Mouse (Mus musculus) CH12F3 (cell line): ENCODE results near the gene Rps21.
"Not testable (repeated sequence)": the region's sequence is repeated elsewhere in the genome, so short reads cannot be mapped to it uniquely, and the experiment has no call there.

ENCODE experiments used
- in situ Hi-C: fragments of 300-500 bp; cut with MboI; formaldehyde crosslinking; loops from 2 replicates; pipeline ENCODE4 v1.14.3; 2020; ENCODE audit warnings: low sequenced_read_pairs

Rps21 gene

DNA sequence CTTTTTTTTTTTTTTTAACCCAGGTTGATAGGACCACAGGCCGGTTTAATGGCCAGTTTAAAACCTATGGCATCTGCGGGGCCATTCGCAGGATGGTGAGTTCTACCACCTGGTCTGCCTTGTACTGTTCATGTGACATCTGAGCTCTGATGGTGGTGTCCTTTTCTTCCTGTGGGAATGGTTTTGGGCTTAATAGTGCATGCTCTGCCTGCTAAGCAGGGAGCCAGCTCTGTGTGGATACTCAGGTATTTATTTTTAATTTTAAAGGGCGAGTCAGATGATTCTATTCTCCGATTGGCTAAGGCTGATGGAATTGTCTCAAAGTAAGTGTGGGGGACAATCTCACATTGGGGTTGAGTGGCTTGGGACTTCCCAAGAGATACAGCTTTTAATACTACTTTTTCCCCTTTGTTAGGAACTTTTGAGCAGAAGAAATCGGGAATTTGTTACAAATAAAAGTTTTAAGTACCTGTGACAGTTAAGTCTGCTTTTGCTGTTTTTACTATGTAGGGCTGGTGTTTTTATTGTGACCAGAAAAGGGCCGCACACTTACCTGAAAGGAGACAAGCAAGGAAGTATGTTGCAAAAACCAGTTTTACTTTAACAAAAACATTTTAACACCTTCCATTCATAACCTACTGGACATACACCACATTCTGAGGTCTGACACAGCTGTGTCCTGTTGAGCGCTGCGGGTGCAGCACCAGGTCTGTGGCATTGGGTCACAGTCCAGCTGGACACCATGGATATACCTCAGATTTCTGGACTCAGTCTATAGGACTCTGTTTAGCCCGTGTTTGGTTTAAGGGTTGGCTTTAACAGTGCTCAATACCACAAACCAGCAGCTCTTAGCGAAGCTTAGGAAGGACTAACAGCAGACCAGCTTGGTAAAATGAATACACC lies 1.0 kb downstream of the Rps21 start:
- in situ Hi-C loops, result no loop called here

DNA sequence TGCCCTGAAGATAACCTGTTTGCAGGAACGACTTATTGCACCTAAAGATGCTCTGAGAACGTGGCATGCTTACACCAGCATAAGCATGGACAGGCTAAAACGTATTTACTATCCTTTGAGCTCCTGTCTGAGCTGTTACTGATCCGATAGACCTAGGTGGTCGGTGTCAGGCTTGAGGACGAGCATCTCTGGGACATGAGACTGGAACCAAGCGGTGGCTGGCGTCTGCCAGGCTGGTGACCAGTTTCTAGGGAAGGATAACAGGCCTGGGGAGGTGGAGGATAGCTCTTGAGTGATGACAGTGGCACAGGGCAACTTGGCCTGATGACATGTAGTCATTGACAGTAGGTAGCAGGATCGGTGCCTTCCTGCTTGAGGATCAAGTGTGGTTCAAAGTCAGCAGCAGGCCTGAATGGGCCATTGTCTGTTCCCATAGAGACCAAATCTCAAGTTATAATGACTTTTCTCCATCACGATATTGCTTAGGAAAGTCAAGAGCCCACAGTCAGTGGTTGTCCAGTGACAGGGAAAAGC lies 1.8 kb downstream of the Rps21 start:
- in situ Hi-C loops, result not testable (repeated sequence)

DNA sequence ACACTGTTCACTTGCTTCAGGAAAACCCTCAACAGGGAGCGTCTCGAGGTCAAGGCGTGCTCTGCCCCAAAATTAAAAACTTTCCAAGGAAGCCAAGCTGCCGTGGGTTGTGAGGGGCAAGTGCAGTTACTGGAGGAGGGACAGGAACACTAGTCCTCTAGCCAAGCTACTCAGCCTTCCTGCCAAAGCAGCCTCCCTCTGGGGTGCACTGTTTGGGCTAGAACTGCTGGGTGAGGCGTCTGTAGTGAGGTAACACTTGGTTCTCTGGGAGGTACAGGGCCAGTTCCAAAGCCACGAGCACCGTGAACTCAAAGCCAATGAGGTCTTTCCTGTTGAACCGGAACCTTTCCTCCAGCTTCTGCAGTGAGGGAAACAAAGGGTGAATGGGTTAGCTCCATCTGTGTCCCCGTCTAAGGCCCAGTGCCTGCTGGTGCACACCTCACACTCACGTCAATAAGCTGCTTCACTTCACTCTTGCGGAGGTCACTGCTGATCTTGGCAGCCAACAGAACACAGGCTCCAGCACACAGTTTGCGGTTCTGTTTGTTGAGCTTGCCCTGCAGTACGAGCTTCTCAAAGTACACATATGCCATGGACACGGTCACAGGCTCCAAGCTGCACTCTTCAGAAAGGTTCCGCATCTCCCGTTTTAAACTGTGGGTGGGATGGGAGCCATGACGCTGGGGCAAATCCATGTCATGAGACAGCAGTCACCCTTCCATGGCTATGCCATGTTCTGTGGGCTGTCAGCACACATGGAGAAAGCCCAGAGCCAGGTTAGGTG lies 2.8 kb downstream of the Rps21 start:
- in situ Hi-C loops, result not testable (repeated sequence)

DNA sequence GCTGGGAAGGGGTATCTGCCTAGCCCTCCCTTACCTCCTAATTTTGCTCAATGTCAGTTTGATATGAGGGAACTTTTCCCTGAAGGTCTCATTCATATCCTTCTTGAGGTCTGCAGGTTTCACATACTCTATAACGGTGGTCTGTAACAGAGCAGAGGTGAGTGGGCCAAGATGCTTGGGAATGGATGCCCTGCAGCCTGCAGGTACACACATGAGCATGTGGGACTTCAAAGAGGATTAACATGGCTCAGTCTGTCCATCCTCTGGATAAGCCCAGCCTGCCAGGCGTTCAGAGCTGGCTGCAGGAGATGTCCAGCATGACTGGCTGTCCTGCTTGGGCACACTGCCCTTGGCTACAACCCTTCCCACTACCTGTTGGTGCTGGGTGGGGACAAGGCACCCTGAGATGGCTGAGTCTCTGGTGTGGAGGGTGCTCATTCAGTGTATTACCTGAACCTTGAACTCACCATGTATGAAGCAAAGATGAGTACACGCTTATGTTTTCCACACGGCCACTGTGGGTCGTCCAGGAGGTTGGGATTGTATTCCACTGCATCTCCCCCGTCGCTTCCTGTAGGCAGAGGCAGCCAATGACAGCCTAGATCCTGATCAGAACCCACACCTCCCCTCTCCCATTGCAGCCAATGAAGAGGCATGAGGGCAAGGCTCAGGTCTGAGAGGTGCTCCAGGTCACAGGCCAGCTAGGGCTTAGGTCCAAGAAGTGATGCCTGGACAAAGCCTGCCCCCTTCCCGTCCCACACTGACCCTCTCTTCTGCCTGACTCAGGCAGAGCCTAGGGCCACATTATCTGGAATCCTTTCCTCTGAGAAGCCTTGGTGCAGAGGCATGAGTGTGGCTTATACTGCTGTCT lies 3.7 kb downstream of the Rps21 start:
- in situ Hi-C loops, result no loop called here

DNA sequence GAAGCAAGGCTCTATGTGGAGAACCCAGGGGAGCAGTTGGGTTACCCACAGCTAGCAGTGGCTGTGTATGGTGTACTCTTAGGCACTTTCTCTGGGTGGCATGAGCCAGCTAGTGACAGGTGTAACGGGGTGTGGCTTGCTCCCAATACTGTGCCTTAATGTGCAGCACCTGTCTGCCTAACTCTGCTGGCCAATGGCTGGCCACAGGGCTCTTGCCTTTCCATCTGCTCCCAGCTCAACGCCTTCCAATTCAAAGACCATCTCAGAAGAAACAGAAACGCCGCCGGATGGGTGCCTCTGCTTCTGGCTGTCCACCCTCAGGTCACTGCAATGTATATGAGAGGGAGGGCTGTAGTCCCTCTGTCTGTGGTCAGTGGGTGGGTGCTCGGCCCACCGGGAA lies 4.7 kb downstream of the Rps21 start:
- in situ Hi-C loops, result no loop called here

DNA sequence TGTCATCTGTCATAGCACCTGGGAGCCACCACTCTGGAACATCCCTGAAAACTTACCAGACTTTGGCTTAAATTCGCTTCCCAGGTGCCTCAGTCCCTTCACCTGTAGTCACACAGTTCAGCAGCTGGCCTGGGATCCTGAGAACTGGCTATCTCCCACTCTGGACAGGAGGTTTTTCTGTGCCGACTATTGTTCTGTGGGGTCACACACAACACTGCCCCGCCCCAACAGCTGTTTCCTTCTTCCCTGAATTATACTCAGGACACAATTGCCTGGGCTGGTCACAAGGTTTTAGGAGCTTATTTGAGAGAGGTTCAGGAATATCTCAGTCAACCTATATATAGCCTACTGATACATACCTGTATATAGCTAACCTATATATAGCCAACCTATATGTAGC lies 5.3 kb downstream of the Rps21 start:
- in situ Hi-C loops, result no loop called here

DNA sequence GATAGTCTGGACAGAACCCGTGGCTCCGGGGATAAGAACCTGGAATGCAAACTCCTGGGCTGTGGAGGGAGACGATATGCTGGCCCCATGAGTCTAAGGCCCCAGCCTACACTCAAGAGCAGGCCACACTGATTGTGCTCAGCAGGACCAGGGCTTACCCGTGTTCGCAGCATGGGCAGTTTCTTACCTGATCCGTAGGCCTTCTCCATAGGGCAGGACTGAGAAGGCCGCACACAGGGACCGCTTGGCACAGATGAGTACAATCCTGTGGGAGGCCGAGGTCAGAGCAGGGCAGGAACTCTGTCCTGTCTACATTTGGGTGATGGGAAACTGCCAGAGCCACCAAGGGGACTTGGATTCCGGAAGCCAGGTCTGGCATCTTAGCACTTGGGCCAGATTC lies 5.7 kb downstream of the Rps21 start:
- in situ Hi-C loops, result no loop called here

DNA sequence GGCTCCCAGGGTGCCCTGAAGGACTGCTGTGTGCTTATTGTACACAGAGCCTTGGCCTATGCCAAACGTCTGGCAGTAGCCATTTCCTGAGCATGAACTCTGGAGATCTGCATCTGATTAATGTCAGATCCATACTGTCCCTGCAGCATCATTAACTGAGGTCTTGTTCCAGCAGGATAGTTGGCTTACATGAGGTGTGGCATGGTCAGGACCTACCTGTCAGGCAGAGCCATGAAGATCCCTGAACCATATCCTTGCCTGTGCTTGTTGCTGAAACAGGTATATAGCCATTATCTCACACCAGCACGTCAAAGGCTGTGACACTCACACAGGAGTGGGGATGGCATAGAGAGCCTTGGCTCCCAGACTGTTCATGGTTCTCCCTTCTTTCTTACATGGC lies 10.8 kb downstream of the Rps21 start:
- in situ Hi-C loops, result no loop called here

DNA sequence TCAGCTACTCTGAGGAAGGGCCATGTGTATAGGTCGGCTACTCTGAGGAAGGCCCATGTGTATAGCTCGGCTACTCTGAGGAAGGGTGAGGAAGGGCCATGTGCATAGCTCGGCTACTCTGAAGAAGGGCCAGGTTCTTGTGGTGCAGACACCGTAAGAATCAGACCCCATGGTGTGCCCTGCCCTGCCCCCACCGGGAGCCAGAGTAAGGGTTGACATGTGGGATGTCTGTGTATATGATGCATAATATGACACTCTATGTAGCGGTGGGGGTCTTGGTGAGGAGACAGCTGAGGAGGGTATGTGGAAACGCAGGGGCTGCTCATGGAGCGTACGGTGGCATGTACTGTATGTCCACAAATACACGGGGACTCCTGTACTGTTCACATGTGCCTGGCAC lies 12.2 kb downstream of the Rps21 start:
- in situ Hi-C loops, result no loop called here

DNA sequence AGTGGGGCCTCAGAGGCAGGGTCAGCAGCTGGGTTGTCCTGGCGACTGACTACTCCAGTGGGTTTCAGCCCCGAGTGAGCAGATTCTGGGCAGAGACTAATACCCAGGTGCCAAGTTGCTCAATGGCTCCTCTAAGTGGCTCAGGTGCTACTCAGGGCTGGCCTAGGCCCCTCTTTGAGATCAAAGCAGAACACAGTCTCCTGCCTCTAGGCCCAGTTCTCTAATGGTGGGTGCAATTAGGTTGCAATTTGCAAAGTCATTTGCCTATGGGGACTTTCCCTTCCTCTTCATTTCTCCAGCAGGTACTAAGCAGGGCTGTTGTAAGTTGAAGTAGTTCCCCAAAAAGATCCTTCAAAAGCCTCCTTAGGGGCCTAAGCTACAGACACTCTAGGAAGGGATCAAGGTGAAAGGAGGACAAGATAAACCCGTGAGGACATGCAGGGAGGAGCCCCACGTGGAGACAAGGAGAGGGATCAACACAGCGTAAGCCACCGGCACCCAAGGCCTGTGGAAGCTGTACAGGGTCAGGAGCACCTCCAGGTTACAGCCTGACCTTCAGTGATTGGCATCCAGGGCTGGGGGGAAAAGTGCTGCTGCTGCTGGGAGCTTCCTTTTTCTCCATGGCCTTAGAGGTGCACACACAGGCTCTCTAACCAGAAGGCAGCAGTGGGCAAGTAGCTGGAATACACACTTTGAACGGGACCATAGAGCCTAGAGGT lies 13.5 kb downstream of the Rps21 start:
- in situ Hi-C loops, result loop anchor here (5.0 kb wide), 1 partner anchor 72 kb away; no protein-coding TSS in a partner anchor

DNA sequence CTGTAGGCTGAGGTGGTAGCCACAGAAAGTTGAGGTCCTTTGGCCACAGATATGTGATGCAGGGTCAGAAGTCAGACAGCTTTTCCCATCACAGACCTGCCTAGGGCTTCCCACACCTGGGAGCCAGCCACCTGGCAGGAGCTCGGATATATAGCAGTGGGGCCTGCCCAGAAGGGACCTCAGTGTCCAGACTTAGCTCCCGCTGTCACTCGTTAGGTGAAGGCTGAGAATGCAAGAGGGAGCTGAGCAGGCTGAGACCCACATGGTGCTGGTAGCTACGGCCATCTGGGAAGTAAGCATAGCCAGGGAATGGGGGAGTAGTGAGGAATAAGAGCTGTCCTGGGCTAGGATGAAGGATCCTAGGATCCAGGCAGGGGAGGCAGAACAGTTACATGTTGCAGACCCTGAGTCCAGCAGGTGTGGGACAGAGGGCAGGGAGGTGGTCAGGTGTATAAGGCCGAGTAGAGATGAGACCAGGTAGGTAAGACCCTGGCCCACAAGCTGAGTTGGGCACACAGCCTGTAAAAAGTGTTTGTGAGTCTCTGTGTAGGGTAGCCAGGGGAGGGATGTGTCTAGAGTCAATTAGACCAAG lies 14.7 kb downstream of the Rps21 start:
- in situ Hi-C loops, result loop anchor here (5.0 kb wide), 1 partner anchor 70 kb away; no protein-coding TSS in a partner anchor

DNA sequence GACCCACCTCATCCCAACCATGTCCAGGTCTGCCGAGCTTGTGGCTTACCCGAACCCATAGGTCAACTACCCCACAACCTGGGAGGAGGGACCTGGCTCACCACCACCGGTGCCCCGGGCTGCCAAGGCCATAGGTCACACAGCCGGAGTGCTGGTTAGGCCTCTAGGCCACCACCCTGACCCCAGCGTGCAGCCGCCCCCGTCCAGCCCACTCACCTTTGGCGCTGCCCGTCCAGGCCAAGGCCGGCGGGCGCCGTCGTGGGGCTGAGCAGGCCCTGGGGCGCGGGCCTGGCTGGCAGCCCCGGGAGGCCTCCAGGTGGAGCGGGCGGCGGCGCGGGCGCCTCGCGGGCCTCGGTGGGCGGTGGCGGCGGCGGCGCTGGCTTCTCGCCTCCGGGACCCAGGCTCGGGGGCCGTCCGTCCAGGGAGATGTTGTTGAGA lies 15.7 kb downstream of the Rps21 start:
- in situ Hi-C loops, result loop anchor here (5.0 kb wide), 1 partner anchor 69 kb away; no protein-coding TSS in a partner anchor

DNA sequence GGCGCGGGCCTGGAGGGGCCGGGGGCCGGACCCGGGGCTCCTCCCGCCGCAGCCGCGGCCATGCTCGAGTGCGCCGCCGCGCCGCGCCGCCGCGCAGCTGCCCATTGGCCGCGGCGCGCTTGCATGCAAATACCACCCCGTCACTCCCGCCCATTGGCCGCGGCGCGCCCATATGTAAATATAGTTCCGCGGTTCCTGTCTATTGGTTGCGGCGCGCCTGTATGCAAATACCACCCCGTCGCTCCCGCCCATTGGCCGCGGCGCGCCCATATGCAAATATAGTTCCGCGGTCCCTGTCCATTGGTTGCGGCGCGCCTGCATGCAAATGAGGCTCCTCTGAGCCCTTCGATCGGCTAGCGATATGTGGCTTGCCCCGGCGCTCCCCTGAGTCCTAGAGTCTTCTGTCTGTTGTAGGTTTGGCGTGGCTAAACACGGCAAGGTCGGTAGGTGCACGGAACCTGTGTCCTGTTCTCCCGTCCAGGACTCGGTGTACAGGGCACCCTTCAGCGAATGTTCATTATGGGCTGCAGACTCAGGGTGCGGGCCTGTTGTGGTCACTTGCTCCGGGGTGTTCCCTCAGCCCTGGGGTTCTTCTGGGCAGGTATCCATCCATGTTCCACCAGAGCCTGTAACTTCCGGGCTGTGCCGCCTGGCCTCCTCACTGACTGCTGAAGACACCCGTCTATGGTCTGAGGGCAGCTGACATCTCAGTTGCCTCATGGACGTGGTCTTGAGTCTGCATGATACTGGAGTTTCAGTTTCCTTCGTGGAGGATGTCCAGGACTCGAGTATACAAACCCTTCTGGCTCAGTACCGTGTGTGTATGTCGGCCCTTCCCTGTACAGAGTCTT lies 16.4 kb downstream of the Rps21 start, which contains the start of gene Cables2:
Cables2 (minus strand) TSS at position 103 of the 851 bp plus-strand sequence.
- in situ Hi-C loops, result loop anchor here (5.0 kb wide), 1 partner anchor 69 kb away; no protein-coding TSS in a partner anchor

DNA sequence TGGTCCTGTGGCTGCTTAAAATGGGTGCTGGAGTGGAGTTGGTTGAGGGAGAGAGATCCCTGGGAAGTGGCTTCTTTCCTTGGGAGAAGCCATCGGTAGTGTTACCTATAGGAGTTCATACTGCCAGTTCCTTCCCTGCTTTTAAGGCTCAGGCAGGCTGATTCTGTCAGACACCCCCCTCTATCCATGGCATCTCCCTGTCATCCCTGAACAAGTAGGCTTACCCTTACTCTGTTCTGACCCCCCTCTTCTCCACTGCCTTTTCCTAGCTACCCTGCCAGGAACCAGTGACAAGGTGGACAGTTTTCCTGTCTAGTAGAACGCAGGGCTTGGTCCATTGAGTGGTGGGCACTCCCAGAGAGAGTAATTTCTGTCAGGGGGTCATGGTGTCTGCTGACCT lies 17.3 kb downstream of the Rps21 start:
- in situ Hi-C loops, result loop anchor here (5.0 kb wide), 1 partner anchor 68 kb away; no protein-coding TSS in a partner anchor

DNA sequence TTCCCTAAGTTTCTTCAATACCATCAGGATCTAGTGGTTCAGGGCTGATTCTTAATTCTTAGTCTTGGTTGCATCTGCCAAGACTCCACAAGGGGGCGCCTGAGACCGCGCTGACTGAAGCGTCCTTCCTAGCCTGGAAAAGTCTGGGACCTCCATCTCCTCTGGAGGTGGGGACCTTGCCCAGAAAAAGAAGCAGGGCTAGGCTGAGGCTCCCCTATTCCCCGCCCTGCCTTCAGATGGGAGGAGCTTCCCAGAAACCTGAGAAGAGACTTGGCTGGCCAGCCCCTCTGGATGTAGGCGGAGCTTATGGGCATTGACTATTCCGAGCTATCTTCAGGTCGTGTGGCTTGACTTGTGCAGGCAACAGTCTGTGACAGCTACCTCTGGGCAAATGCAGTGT lies 18.7 kb downstream of the Rps21 start:
- in situ Hi-C loops, result no loop called here

DNA sequence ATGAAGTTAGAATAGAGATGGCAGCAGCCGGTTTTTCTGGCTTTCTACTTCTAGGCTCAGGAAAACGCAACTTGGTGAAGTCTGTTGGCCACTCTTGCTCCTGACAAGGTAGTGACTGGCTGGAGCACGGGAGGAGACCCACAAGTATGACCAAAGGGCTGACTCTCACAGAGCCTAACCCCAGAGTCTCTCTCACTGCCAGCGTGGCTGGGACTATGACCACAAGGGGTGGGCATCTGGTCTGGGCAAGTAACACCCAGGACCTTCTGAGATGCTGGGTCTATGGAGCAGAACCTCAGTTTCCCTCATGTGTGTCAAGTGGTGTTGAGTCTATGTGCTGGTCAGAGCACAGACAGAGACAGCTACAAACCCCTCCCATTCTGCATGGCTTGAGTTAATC lies 19.2 kb downstream of the Rps21 start:
- in situ Hi-C loops, result no loop called here

DNA sequence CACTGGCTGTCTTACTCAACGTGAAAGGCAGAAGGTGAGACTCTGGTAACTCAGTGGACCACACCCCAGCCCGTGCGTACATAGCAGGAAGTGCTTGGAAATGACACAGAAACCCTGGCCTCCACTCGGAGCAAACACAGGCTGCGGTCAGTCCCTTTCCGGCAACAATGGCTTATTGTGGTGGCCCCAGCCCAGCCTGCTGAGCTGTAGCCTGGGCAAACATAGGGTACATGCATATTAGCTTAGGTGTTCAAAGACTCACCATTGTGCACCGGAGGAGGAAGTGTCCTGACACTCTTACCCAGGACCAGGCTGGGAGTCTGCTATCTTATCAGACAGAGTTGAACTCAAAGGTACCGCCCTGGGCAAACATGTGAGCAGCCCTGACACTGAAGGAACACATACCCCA lies 19.7 kb downstream of the Rps21 start:
- in situ Hi-C loops, result no loop called here

DNA sequence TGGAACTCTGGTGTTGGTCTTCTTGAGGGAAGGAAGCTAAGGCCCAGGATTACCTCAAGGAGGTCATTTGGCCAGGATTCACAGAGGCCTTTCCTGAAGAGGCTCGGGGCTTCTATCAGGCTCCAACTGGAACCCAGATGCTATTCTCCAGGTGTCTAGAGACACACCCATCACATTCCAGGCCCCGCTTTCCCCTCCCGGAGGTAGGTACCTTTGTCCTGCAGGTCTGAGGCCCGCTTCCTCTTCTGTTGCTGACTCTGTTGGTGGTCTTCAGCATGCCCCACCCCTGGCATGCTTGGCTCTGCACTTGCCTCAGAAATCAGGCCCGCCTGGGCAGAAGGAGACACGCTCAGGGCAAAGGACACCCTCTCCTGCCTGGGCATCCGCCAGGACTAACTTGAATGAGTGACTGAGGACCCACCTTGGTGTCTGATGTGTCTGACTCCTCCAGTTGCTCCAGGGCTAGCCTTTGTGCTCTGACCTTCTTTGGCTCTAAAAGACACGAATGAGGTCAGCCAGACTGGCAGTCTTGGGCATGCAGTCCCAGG lies 20.7 kb downstream of the Rps21 start:
- in situ Hi-C loops, result no loop called here
